In genomic region chr13:53068461-53068860, GRCm38 (mm10) we compare ENCODE assay signal across 12 mouse cellular contexts.
A peak's percentile ranks its signal among the peaks of the same experiment; 100 is the strongest.
DNase-seq lines count a peak whose midpoint lies in the region; ATAC-seq and TF ChIP-seq lines count a peak whose summit lies in the region.
"Had no signal": no experiment of that assay in that cellular context is flagged by ENCODE, and none has a peak within 500 bp of the region (broad histone marks: within the 10 kb centered on the region; RNA-seq: fewer than 3 reads in every experiment).

No protein-coding gene starts in this region.

- intact Hi-C loops in heart, postnatal 14 days (cut with DNase I) = loop anchor here (2.0 kb wide), 1 partner anchor 60 kb away; no protein-coding TSS in a partner anchor

- TF ChIP-seq CTCF in heart, postnatal 0 days (IDR thresholded peaks at IDR 0.05; ENCODE audit: low read depth) = no peak

- H3K9me3 ChIP-seq in heart, postnatal 0 days (replicated peaks; ENCODE audit: control insufficient read depth, low read length) = no peaks in the 10 kb centered on the region
- H3K9me3 ChIP-seq in limb, embryonic 15.5 days = no peaks in the 10 kb centered on the region
- H3K9me3 ChIP-seq: limb, embryonic 12.5 days had no signal

- DNase-seq in heart, postnatal 0 days (ENCODE audit: low spot score) = no peak
- no peak for DNase-seq in heart, postnatal 14 days
- DNase-seq in embryo, embryonic 11 days = peak; percentile 55
- DNase-seq in right cerebral cortex, postnatal 25 days = no peak
- DNase-seq in cerebellum, postnatal 14 days = no peak
- DNase-seq: cerebellum, adult 11 months; forebrain, postnatal 0 days; layer of hippocampus, postnatal 36 days had no signal

- ATAC-seq in heart, postnatal 0 days (ENCODE audit: insufficient read depth, low read depth) = no peak
- ATAC-seq in limb, embryonic 15.5 days (ENCODE audit: insufficient number of reproducible peaks, low FRiP score, low TSS enrichment, low read depth) = no peak
- ATAC-seq: forebrain, postnatal 0 days had no signal

- no peak overlapping the region for H3K9ac ChIP-seq in heart, postnatal 0 days (replicated peaks; ENCODE audit: low read depth, low read length)
- H3K9ac ChIP-seq in limb, embryonic 15.5 days = no peak overlapping the region
- H3K9ac ChIP-seq: forebrain, postnatal 0 days; limb, embryonic 12.5 days had no signal

- H3K4me1 ChIP-seq in heart, postnatal 0 days (ENCODE audit: control insufficient read depth, insufficient read depth) = peaks cover 12% of the 10 kb centered on the region; the same call in 1 of the 2 replicates
- H3K4me1 ChIP-seq in brown adipose tissue, adult 24 weeks (ENCODE audit: control insufficient read depth, insufficient read depth, insufficient read length, low read length) = peaks cover 9% of the 10 kb centered on the region
- peaks cover 21% of the 10 kb centered on the region for H3K4me1 ChIP-seq in limb, embryonic 15.5 days
- H3K4me1 ChIP-seq: limb, embryonic 12.5 days had no signal

- peak overlapping the region; percentile 81 for H3K27ac ChIP-seq in heart, postnatal 0 days (ENCODE audit: low read depth)
- H3K27ac ChIP-seq in brown adipose tissue, adult 24 weeks (replicated peaks; ENCODE audit: low read depth, low read length) = peak overlapping the region; percentile 88
- H3K27ac ChIP-seq in limb, embryonic 15.5 days = 0 out of 2 replicates have a peak overlapping the region, but pooled peaks have one; percentile 13
- H3K27ac ChIP-seq: limb, embryonic 12.5 days; macrophage had no signal

- 85% methylated on average over 8 of the region's 8 CpGs for WGBS in heart, postnatal 0 days
- WGBS in limb, embryonic 15.5 days = 67% methylated on average over 8 of the region's 8 CpGs

- H3K27me3 ChIP-seq in heart, postnatal 0 days (ENCODE audit: control insufficient read depth, insufficient read depth, low read length) = no peaks in the 10 kb centered on the region
- no peaks in the 10 kb centered on the region for H3K27me3 ChIP-seq in limb, embryonic 15.5 days
- H3K27me3 ChIP-seq: limb, embryonic 12.5 days had no signal

- no peak for TF ChIP-seq EP300 in heart, postnatal 0 days (IDR thresholded peaks at IDR 0.05; ENCODE audit: low read depth)

- H3K4me2 ChIP-seq in heart, postnatal 0 days (ENCODE audit: low read depth, low read length) = no peak overlapping the region
- no peak overlapping the region for H3K4me2 ChIP-seq in limb, embryonic 15.5 days
- H3K4me2 ChIP-seq: limb, embryonic 12.5 days had no signal

- H3K36me3 ChIP-seq in heart, postnatal 0 days (replicated peaks; ENCODE audit: control insufficient read depth, insufficient read depth, low read length) = no peaks in the 10 kb centered on the region
- no peaks in the 10 kb centered on the region for H3K36me3 ChIP-seq in limb, embryonic 15.5 days
- H3K36me3 ChIP-seq: limb, embryonic 12.5 days had no signal

- H3K4me3 ChIP-seq in heart, postnatal 0 days (ENCODE audit: low read depth, low read length) = no peak overlapping the region
- peak overlapping the region; percentile 29 for H3K4me3 ChIP-seq in brown adipose tissue, adult 24 weeks (ENCODE audit: insufficient read depth, low read depth, low read length)
- H3K4me3 ChIP-seq in limb, embryonic 15.5 days = no peak overlapping the region
- H3K4me3 ChIP-seq: limb, embryonic 12.5 days had no signal

Comparison
In these comparisons a context has a peak if more than half of its experiments do, and no peak if none do; other contexts are left out.
1. H3K27ac ChIP-seq: peak in every context shown above with its lines; median percentile 88 in brown adipose tissue, adult 24 weeks; 81 in heart, postnatal 0 days; 13 in limb, embryonic 15.5 days.